Mouse (Mus musculus): ENCODE data around the gene Ndufb10.
"Not testable (repeated sequence)": the region's sequence is repeated elsewhere in the genome, so short reads cannot be mapped to it uniquely, and the experiment has no call there.

Ndufb10 gene

DNA sequence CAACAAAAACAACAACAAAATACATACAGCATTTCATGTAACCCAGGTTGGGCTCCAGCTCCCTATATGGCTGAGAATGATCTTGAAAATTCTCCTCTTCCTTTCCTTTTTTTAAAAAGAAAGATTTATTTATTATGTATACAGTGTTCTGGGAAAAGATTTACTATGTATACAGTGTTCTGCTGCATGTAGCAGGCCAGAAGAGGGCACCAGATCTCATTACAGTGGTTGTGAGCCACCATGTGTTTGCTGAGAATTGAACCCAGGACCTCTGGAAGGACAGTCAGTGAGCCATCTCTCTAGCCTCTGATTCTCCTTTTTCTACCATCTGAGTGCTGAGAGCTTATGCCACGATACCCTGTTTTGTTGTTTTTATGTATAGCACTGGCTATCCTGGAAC is 10.2 kb upstream of the Ndufb10 start:
- no peak for DNase-seq (ENCODE audit: low read depth, low spot score)

GRCm38 (mm10) chr17:24733434-24734050 is 9.3 kb upstream of the Ndufb10 start:
- DNase-seq (ENCODE audit: low read depth, low spot score) = no peak

DNA sequence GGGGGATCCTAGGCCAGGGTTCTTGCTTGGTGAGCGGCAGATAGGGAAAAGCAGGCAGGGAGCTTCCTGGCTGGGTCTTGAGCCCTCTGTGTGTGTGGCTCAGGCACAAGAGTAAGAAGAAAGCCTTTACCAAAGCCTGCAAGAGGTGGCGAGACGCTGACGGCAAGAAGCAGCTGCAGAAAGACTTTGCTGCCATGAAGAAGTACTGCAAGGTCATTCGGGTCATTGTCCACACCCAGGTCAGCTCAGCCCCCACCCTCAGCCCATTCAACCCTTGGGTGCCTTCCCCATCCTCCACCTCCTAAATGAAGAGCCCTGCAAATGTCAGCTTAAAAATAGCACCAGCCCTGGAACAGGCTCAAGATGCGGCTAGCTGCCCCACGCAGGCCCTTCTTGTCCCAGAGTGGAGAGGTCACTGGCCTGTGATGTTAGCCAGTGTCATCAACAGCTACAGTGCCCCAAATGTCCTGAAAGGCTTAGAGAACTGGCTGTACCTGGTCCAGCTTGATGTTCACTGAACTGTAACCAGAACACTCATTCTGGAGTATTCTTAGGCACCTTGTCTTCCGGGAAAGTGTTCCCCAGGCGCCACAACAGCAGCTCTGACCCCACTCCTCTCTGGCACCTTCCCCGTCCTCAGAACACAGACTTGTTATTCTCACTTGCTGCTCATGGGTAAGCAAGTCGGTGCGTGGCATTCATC is 8.1 kb upstream of the Ndufb10 start:
- no peak for DNase-seq (ENCODE audit: low read depth, low spot score)

GRCm38 (mm10) chr17:24730787-24731186 is 6.5 kb upstream of the Ndufb10 start:
- DNase-seq (ENCODE audit: low read depth, low spot score) = no peak

- no peak for DNase-seq (ENCODE audit: low read depth, low spot score)
These were observed 4.8 kb upstream of the Ndufb10 start for GRCm38 (mm10) chr17:24729067-24729466.

- DNase-seq (ENCODE audit: low read depth, low spot score) = no peak
These were observed 3.9 kb upstream of the Ndufb10 start for GRCm38 (mm10) chr17:24728184-24728583.

DNA sequence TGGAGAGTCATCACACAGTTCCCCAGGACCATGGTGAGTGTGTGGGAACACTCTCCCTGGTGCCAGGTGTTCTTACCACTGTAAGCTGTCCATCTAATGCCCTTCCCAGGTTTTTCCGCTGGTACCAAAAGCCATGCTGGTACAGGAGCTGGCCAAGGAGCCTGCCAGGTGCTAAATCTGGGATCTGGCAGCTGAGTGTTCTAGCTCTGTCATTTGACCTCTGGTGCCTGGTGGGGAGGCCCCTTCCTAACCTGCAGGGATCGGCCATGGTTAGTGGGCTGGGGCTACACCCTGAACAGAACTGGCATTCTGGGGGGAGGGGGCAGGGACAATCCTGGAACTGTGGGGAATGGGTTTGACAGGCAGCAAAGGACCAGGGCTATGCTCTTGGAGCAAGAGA is 3.3 kb upstream of the Ndufb10 start, which contains the start of gene Rpl3l:
TSS of gene Rpl3l (plus strand) at position 203 of the 400 bp plus-strand sequence.
- DNase-seq (ENCODE audit: low read depth, low spot score) = no peak

DNA sequence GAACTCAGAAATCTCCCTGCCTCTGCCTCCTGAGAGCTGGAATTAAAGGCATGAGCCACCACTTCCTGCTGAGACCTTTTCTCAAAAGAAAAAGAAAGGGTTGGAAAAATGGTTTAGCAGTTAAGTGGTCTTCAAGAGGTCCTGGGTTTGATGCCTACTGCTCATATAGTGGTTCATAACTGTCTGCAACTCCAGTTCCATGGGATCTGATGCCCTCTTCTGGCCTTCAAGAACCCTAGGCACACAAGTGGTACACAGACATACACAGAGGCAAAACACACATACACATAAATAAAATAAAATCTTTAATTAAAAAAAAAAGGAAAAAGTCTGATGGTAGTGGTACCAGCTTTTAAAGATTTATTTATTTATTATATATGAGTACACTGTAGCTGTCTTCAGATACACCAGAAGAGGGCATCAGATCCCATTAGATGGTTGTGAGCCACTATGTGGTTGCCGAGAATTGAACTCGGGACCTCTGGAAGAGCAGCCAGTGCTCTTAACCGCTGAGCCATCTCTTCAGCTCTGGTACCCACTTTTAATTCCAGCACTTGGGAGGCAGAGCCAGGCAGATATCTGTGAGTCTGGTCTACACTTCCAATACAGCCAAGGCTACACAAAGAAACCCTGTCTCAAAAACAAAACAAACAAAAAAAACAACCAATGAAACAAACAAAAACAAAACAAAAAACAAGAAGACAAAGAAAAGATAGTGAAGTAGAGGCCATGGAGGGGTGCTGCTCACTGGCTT is 1.5 kb upstream of the Ndufb10 start:
- DNase-seq (ENCODE audit: low read depth, low spot score) = no peak

DNA sequence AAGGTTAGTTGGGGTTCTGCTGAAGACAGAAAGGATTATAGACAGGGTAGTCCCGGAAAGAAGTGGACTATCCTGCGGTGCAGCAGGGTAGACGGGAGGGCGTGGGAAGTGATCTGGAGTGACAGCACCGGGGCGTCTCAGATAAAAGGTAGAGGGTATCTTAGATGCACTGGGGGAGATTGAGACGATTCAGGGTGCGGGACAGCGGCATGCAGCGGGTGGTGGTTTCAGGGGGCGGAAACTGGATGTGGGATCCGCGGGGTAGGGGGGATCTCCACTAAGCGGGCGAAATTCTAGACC is 447 bp downstream of the Ndufb10 start:
- no peak for DNase-seq (ENCODE audit: low read depth, low spot score)

- DNase-seq (ENCODE audit: low read depth, low spot score) = no peak
These were observed 977 bp downstream of the Ndufb10 start for GRCm38 (mm10) chr17:24723122-24723880.

GRCm38 (mm10) chr17:24722220-24722924 is 1.9 kb downstream of the Ndufb10 start:
- no peak for DNase-seq (ENCODE audit: low read depth, low spot score)

GRCm38 (mm10) chr17:24721383-24721955 is 2.8 kb downstream of the Ndufb10 start:
- not testable (repeated sequence) for DNase-seq (ENCODE audit: low read depth, low spot score)

- not testable (repeated sequence) for DNase-seq (ENCODE audit: low read depth, low spot score)
These were observed 3.7 kb downstream of the Ndufb10 start for GRCm38 (mm10) chr17:24720616-24721015.

GRCm38 (mm10) chr17:24719494-24720222 is 4.6 kb downstream of the Ndufb10 start:
- peak; percentile 93 for DNase-seq (ENCODE audit: low read depth, low spot score)

- DNase-seq (ENCODE audit: low read depth, low spot score) = not testable (repeated sequence)
These were observed 5.3 kb downstream of the Ndufb10 start for GRCm38 (mm10) chr17:24718938-24719337.

- DNase-seq (ENCODE audit: low read depth, low spot score) = no peak
These were observed 6.3 kb downstream of the Ndufb10 start, which contains the start of the genes Rnf151 and Rps2 for GRCm38 (mm10) chr17:24717943-24718342. Gene Rnf151 (minus strand): TSS chr17:24718063. Gene Rps2 (plus strand): TSS chr17:24718116.

DNA sequence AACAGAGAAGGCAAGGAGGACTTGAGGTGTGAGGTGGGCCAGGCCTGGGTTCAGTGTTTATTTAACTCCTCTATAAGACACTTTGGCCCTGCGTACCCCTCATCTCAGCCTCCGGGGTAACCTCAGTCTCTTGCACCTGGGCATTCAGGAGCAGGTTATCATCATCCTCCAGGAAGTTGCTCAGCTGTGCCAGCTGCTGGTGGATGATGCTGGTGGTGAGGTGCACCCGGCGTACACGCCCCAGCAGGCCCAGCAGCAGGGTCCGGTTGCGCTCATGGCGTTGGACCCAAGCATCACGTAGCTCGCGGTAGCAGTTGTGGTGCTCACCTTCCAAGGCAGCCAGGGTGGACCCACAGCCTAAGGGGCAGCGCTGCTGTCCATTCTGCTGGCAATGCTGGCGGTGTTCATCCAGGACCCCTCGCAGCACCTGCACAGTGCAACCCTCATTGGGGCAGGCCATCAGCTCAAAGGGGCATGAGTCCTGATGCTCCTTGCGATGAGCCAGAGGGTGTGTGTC is 8.1 kb downstream of the Ndufb10 start:
- DNase-seq (ENCODE audit: low read depth, low spot score) = no peak

DNA sequence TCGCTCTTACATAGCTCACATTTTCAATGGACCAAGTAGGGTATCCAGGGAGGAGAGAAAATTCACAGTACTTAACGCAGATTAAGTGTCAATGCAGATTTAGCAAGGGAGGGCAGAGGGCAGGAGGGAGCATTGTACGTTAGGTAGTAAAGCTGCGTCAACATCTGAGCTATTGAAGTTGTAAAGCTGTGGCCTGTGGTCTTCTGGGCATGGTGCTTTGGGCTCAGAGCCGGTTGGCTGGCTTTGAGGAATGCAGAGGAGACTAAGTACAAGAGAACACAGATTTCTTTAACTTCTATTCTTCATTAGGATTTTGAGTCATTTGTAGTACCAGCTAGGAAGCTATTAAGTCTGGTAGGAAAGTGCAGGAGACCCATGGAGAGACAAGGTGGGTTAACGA is 8.7 kb downstream of the Ndufb10 start:
- no peak for DNase-seq (ENCODE audit: low read depth, low spot score)

DNA sequence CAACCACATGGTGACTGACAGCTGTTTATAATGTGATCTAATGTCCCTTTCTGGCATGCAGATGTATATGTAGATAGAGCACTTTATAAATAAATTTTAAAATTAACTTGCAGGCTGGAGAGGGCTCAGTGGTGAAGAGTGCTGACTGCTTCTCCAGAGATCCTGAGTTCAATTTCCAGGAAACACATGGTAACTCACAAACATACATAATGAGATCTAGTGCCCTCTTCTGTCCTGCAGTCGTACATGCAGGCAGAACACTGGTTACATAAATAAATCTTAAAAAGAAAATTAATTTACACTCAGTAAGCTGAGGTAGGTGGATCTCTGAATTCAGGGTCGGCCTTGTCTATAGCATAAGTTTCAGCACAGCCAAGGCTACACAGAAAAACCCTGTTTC is 15.6 kb downstream of the Ndufb10 start:
- DNase-seq (ENCODE audit: low read depth, low spot score) = no peak

All from WW6 (cell line).